Mouse (Mus musculus) midbrain, embryonic 15.5 days (tissue): ENCODE results near the gene Cntnap2. TPM values are rescaled to one million over a fixed set of nuclear protein-coding genes. Genes with fewer than 3 reads are reported as not detected.

ENCODE experiments used
- ATAC-seq: fragments of 200-750 bp; cut with Nextera tagmentation; replicated peaks from 2 replicates; pipeline ENCODE4 v1.8.0; 2017; ENCODE audit warnings: moderate TSS enrichment
- H3K27ac ChIP-seq: fragments of 300-500 bp; sonication (generic); 2 replicates; pipeline ENCODE4 v1.5.1; 2015; ENCODE audit warnings: mild to moderate bottlenecking, inconsistent platforms
- H3K27me3 ChIP-seq: fragments of 300-500 bp; sonication (generic); replicated peaks from 2 replicates; pipeline ENCODE4 v1.6.1; 2015; ENCODE audit warnings: inconsistent platforms
- H3K36me3 ChIP-seq: fragments of 300-500 bp; sonication (generic); replicated peaks from 2 replicates; pipeline ENCODE4 v1.6.1; 2015; ENCODE audit warnings: inconsistent platforms
- H3K4me1 ChIP-seq: fragments of 300-500 bp; sonication (generic); 2 replicates; pipeline ENCODE4 v1.6.1; 2015; ENCODE audit warnings: inconsistent platforms
- H3K4me2 ChIP-seq: fragments of 300-500 bp; sonication (generic); 2 replicates; pipeline ENCODE4 v1.6.1; 2015; ENCODE audit warnings: inconsistent platforms, mild to moderate bottlenecking, moderate library complexity
- H3K4me3 ChIP-seq: fragments of 300-500 bp; sonication (generic); 2 replicates; pipeline ENCODE4 v1.5.1; 2015; ENCODE audit warnings: mild to moderate bottlenecking, inconsistent platforms
- H3K9ac ChIP-seq: fragments of 300-500 bp; sonication (generic); 2 replicates; pipeline ENCODE4 v1.6.1; 2015; ENCODE audit warnings: mild to moderate bottlenecking, inconsistent platforms
- H3K9me3 ChIP-seq: fragments of 300-500 bp; sonication (generic); 2 replicates; pipeline ENCODE4 v1.6.1; 2016; ENCODE audit warnings: inconsistent platforms
- WGBS: fragments of 180-500 bp; shearing (Covaris S2); methylation state at CpG from one replicate; pipeline ENCODE4 v1.1.7; 2015; ENCODE audit warnings: mixed read lengths; 5-methylcytosine and 5-hydroxymethylcytosine counted together
- polyA plus RNA-seq: library from polyadenylated mRNA; unstranded; fragments of >200 nt; fragmentation: Nextera tagmentation; extraction: Ambion mirVana; gene quantifications from 2 replicates; pipeline ENCODE4 v1.2.1, GENCODE M21; 2015

The Cntnap2 gene
- polyA plus RNA-seq, 1 experiment from 2014 or later, result 68.3 TPM

GRCm38 (mm10) chr6:46675081-46675480 lies 1615.9 kb downstream of the Cntnap2 start:
- Histone ChIP-seq H3K27me3 (no peaks in the 10 kb centered on the region), H3K4me1 (no peaks in the 10 kb centered on the region), H3K9me3 (no peaks in the 10 kb centered on the region), H3K4me2 (no peak overlapping the region), H3K27ac (no peak overlapping the region), H3K36me3 (no peaks in the 10 kb centered on the region), H3K9ac (no peak overlapping the region), H3K4me3 (no peak overlapping the region)
- WGBS, result 74% methylated on average over 2 of the region's 2 CpGs
- ATAC-seq, result no peak

- no peak overlapping the region for H3K4me2 ChIP-seq
- H3K9me3 ChIP-seq, result no peaks in the 10 kb centered on the region
- no peak overlapping the region for H3K9ac ChIP-seq
- no peaks in the 10 kb centered on the region for H3K36me3 ChIP-seq
- no peak overlapping the region for H3K4me3 ChIP-seq
- ATAC-seq, result no peak
- 89% methylated on average over 4 of the region's 4 CpGs for WGBS
- no peaks in the 10 kb centered on the region for H3K27me3 ChIP-seq
- no peaks in the 10 kb centered on the region for H3K4me1 ChIP-seq
- no peak overlapping the region for H3K27ac ChIP-seq
These were observed 1616.5 kb downstream of the Cntnap2 start for GRCm38 (mm10) chr6:46675621-46676020.

- H3K27ac ChIP-seq, result no peak overlapping the region
- no peak; the same call in 1 of the 2 replicates for ATAC-seq
- no peaks in the 10 kb centered on the region for H3K4me1 ChIP-seq
- WGBS, result 75% methylated on average over 1 of the region's 1 CpGs
- no peak overlapping the region for H3K9ac ChIP-seq
- H3K4me3 ChIP-seq, result no peak overlapping the region
- no peaks in the 10 kb centered on the region for H3K9me3 ChIP-seq
- H3K36me3 ChIP-seq, result no peaks in the 10 kb centered on the region
- no peaks in the 10 kb centered on the region for H3K27me3 ChIP-seq
- no peak overlapping the region for H3K4me2 ChIP-seq
These were observed 1637.0 kb downstream of the Cntnap2 start for GRCm38 (mm10) chr6:46696187-46696586.

GRCm38 (mm10) chr6:46699343-46699742 lies 1640.2 kb downstream of the Cntnap2 start:
- no peak for ATAC-seq

GRCm38 (mm10) chr6:46704293-46705170 lies 1645.4 kb downstream of the Cntnap2 start:
- no peak overlapping the region for H3K9ac ChIP-seq
- H3K27ac ChIP-seq, result no peak overlapping the region
- no peak for ATAC-seq
- H3K4me2 ChIP-seq, result no peak overlapping the region
- no peaks in the 10 kb centered on the region for H3K4me1 ChIP-seq
- H3K27me3 ChIP-seq, result no peaks in the 10 kb centered on the region
- H3K36me3 ChIP-seq, result no peaks in the 10 kb centered on the region
- no peaks in the 10 kb centered on the region for H3K9me3 ChIP-seq
- no peak overlapping the region for H3K4me3 ChIP-seq
- WGBS, result 79% methylated on average over 7 of the region's 7 CpGs

More at GRCm38 (mm10) chr6:46699343-46699742, 1640.2 kb downstream of the Cntnap2 start:
- Histone ChIP-seq H3K9me3 (no peaks in the 10 kb centered on the region), H3K9ac (no peak overlapping the region), H3K27ac (no peak overlapping the region), H3K36me3 (no peaks in the 10 kb centered on the region), H3K4me3 (no peak overlapping the region), H3K4me2 (no peak overlapping the region), H3K27me3 (no peaks in the 10 kb centered on the region), H3K4me1 (no peaks in the 10 kb centered on the region)
- WGBS, result 77% methylated on average over 2 of the region's 2 CpGs

GRCm38 (mm10) chr6:46705926-46706325 lies 1646.8 kb downstream of the Cntnap2 start:
- no peak for ATAC-seq
- Histone ChIP-seq H3K27me3 (no peaks in the 10 kb centered on the region), H3K9me3 (no peaks in the 10 kb centered on the region), H3K4me1 (no peaks in the 10 kb centered on the region), H3K36me3 (no peaks in the 10 kb centered on the region), H3K27ac (no peak overlapping the region), H3K9ac (no peak overlapping the region), H3K4me3 (no peak overlapping the region), H3K4me2 (no peak overlapping the region)
- WGBS, result 93% methylated on average over 3 of the region's 3 CpGs

- Histone ChIP-seq H3K4me3 (no peak overlapping the region), H3K36me3 (no peaks in the 10 kb centered on the region), H3K9me3 (no peaks in the 10 kb centered on the region), H3K27me3 (no peaks in the 10 kb centered on the region), H3K27ac (no peak overlapping the region), H3K9ac (no peak overlapping the region), H3K4me1 (no peaks in the 10 kb centered on the region), H3K4me2 (no peak overlapping the region)
- WGBS, result 76% methylated on average over 2 of the region's 2 CpGs
- no peak for ATAC-seq
These were observed 1657.4 kb downstream of the Cntnap2 start for GRCm38 (mm10) chr6:46716576-46716975.

- Histone ChIP-seq H3K36me3 (no peaks in the 10 kb centered on the region), H3K4me3 (no peak overlapping the region), H3K9ac (no peak overlapping the region), H3K4me2 (no peak overlapping the region), H3K4me1 (no peaks in the 10 kb centered on the region), H3K27me3 (no peaks in the 10 kb centered on the region), H3K9me3 (no peaks in the 10 kb centered on the region), H3K27ac (no peak overlapping the region)
- ATAC-seq, result no peak
These were observed 1674.6 kb downstream of the Cntnap2 start for GRCm38 (mm10) chr6:46733794-46734193.

- H3K4me1 ChIP-seq, result no peaks in the 10 kb centered on the region
- no peaks in the 10 kb centered on the region for H3K9me3 ChIP-seq
- no peak overlapping the region for H3K4me2 ChIP-seq
- no peak overlapping the region for H3K4me3 ChIP-seq
- no peak overlapping the region for H3K9ac ChIP-seq
- no peak overlapping the region for H3K27ac ChIP-seq
- ATAC-seq, result no peak
- H3K36me3 ChIP-seq, result no peaks in the 10 kb centered on the region
- H3K27me3 ChIP-seq, result no peaks in the 10 kb centered on the region
These were observed 1689.3 kb downstream of the Cntnap2 start for GRCm38 (mm10) chr6:46748448-46748847.

GRCm38 (mm10) chr6:46763481-46763880 lies 1704.3 kb downstream of the Cntnap2 start:
- 14% methylated on average over 3 of the region's 3 CpGs for WGBS
- Histone ChIP-seq H3K27ac (no peak overlapping the region), H3K9me3 (no peaks in the 10 kb centered on the region), H3K9ac (no peak overlapping the region), H3K27me3 (no peaks in the 10 kb centered on the region), H3K4me1 (no peaks in the 10 kb centered on the region), H3K36me3 (no peaks in the 10 kb centered on the region), H3K4me3 (no peak overlapping the region), H3K4me2 (no peak overlapping the region)
- no peak for ATAC-seq

- H3K9ac ChIP-seq, result no peak overlapping the region
- no peak overlapping the region for H3K4me2 ChIP-seq
- H3K9me3 ChIP-seq, result no peaks in the 10 kb centered on the region
- no peaks in the 10 kb centered on the region for H3K4me1 ChIP-seq
- H3K27ac ChIP-seq, result no peak overlapping the region
- H3K27me3 ChIP-seq, result no peaks in the 10 kb centered on the region
- H3K4me3 ChIP-seq, result no peak overlapping the region
- no peak for ATAC-seq
- H3K36me3 ChIP-seq, result no peaks in the 10 kb centered on the region
These were observed 1715.4 kb downstream of the Cntnap2 start for GRCm38 (mm10) chr6:46774529-46774928.

GRCm38 (mm10) chr6:46802264-46803110 lies 1743.3 kb downstream of the Cntnap2 start:
- no peaks in the 10 kb centered on the region for H3K4me1 ChIP-seq

More at GRCm38 (mm10) chr6:46802264-46803110, 1743.3 kb downstream of the Cntnap2 start:
- Histone ChIP-seq H3K36me3 (no peaks in the 10 kb centered on the region), H3K9me3 (no peaks in the 10 kb centered on the region), H3K27ac (no peak overlapping the region), H3K9ac (no peak overlapping the region), H3K27me3 (no peaks in the 10 kb centered on the region), H3K4me2 (no peak overlapping the region), H3K4me3 (no peak overlapping the region)
- WGBS, result 85% methylated on average over 4 of the region's 4 CpGs
- ATAC-seq, result no peak
